Mouse (Mus musculus): Measurements from ENCODE around the gene Sept11. TPM values are rescaled to one million over a fixed set of nuclear protein-coding genes. Genes with fewer than 3 reads are reported as not detected.

Gene Sept11
- polyA plus RNA-seq, 1 experiment, result 171 TPM

- Histone ChIP-seq H3K4me3 (ENCODE audit: insufficient read depth, low read depth, low read length) (no peak overlapping the region), H3K4me1 (ENCODE audit: control insufficient read depth, insufficient read depth, low read length) (no peaks in the 10 kb centered on the region), H3K27ac (ENCODE audit: insufficient read depth, low read depth, low read length) (no peak overlapping the region)
- WGBS, result 94% methylated on average over 1 of the region's 1 CpGs
- TF ChIP-seq POLR2A (IDR thresholded peaks at IDR 0.05; ENCODE audit: insufficient read depth, low read depth, low read length), result no peak
- TF ChIP-seq CTCF (IDR thresholded peaks at IDR 0.05; ENCODE audit: insufficient read depth, low read depth, low read length), result no peak
Observed at GRCm38 (mm10) chr5:93201181-93201580, 107.9 kb downstream of the Sept11 start.

DNA sequence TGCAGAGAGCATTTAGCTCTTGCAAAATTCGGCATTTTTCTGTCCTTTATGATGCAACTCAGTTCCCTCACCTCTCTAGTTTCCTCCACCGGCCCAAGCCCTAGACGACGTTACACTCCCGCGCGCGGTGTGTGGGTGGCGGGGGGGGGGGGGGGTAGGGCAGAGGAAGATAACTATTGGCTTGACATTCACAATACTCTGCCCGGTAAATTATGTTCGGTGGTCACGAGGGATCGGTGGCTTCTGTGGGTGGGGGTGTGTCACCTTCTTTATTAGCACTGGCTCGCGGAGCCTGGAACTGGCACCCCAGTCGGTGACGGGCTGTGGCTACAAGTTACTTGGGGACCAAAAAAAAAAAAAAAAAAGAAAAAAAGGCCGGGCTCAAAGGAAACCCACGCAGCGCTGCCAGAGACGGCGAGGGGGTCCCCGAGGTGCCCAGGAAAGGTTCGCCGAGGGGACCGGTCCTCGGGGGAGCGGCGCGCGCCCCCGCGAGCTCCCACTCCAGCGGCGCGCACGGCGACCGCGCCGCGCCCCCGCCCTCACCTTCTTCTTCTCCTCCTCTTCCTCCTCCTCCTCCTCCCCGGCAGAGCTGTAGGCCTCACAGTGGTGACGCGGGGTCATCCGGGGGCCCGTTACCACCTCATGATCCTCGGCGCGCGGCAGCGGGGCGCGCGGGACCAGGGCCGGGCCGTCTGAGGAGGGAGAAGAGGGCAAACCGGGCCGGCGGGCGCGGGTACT lies 112.3 kb downstream of the Sept11 start:
- Histone ChIP-seq H3K4me3 (ENCODE audit: insufficient read depth, low read depth, low read length) (peak overlapping the region; percentile 61), H3K4me1 (ENCODE audit: control insufficient read depth, insufficient read depth, low read length) (no peaks in the 10 kb centered on the region), H3K27ac (ENCODE audit: insufficient read depth, low read depth, low read length) (peak overlapping the region; percentile 63; the same call in 1 of the 2 replicates)
- TF ChIP-seq CTCF (IDR thresholded peaks at IDR 0.05; ENCODE audit: insufficient read depth, low read depth, low read length) (no peak), POLR2A (IDR thresholded peaks at IDR 0.05; ENCODE audit: insufficient read depth, low read depth, low read length) (no peak)
- under 1% methylated on average over 63 of the region's 63 CpGs for WGBS

GRCm38 (mm10) chr5:93206109-93207005 lies 113.1 kb downstream of the Sept11 start, which contains the start of the genes Ccni and 2010109A12Rik:
Gene Ccni (minus strand): TSS chr5:93206495.
Gene 2010109A12Rik (plus strand): TSS chr5:93206518.
- Histone ChIP-seq H3K27ac (ENCODE audit: insufficient read depth, low read depth, low read length) (peak within 1 kb of the TSS; percentile 97), H3K4me3 (ENCODE audit: insufficient read depth, low read depth, low read length) (peak within 1 kb of the TSS; percentile 61), H3K4me1 (ENCODE audit: control insufficient read depth, insufficient read depth, low read length) (no peaks in the 10 kb centered on the region)
- under 1% methylated on average over 79 of the region's 79 CpGs for WGBS
- peak; percentile 70 for TF ChIP-seq POLR2A (IDR thresholded peaks at IDR 0.05; ENCODE audit: insufficient read depth, low read depth, low read length)
- no peak for TF ChIP-seq CTCF (IDR thresholded peaks at IDR 0.05; ENCODE audit: insufficient read depth, low read depth, low read length)

DNA sequence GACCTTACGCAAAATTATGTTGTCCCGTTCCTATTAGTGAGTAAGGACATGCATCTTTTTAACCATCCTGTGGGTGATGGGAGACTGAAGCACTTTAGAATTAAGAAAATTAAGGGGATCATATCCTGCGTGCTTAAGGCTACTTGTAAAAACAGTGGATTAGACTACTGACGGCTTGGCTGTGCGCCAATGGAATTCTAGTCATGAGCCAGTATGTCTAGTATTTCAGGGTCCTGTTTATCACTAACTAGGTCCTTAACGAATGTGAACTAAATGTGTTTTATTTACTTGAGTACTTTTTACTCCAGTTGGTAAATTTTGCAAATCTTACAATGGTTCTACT lies 113.7 kb downstream of the Sept11 start:
- TF ChIP-seq CTCF (IDR thresholded peaks at IDR 0.05; ENCODE audit: insufficient read depth, low read depth, low read length) (no peak), POLR2A (IDR thresholded peaks at IDR 0.05; ENCODE audit: insufficient read depth, low read depth, low read length) (no peak)
- WGBS, result 0% methylated on average over 6 of the region's 6 CpGs
- H3K27ac ChIP-seq (ENCODE audit: insufficient read depth, low read depth, low read length), result peak overlapping the region; percentile 87
- peak overlapping the region; percentile 61 for H3K4me3 ChIP-seq (ENCODE audit: insufficient read depth, low read depth, low read length)
- H3K4me1 ChIP-seq (ENCODE audit: control insufficient read depth, insufficient read depth, low read length), result no peaks in the 10 kb centered on the region

DNA sequence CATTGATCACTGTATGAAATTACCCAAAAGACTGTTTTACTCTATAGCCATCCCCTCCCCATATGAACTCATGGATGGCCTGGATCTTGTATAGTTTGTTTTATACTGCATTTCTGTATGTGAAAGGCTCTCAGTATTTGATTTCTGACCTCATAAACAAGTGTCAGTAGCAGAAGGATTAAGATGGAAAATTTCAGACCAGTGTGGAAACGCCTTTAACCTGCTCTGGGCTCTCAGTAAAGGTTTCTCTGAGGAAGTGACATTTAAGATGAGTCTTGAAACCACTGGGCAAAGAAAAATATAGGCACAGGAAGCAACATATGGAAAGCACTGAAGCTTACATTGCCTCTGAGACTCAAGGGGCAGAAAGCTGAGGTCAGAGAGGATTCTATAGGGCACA lies 114.3 kb downstream of the Sept11 start:
- no peak overlapping the region for H3K4me3 ChIP-seq (ENCODE audit: insufficient read depth, low read depth, low read length)
- TF ChIP-seq POLR2A (IDR thresholded peaks at IDR 0.05; ENCODE audit: insufficient read depth, low read depth, low read length), result no peak
- no peak for TF ChIP-seq CTCF (IDR thresholded peaks at IDR 0.05; ENCODE audit: insufficient read depth, low read depth, low read length)
- 87% methylated on average over 1 of the region's 1 CpGs for WGBS
- H3K27ac ChIP-seq (ENCODE audit: insufficient read depth, low read depth, low read length), result no peak overlapping the region
- H3K4me1 ChIP-seq (ENCODE audit: control insufficient read depth, insufficient read depth, low read length), result no peaks in the 10 kb centered on the region

- 83% methylated on average over 3 of the region's 3 CpGs for WGBS
- no peak for TF ChIP-seq CTCF (IDR thresholded peaks at IDR 0.05; ENCODE audit: insufficient read depth, low read depth, low read length)
Observed at GRCm38 (mm10) chr5:93218375-93218774, 125.1 kb downstream of the Sept11 start.

GRCm38 (mm10) chr5:93221661-93222060 lies 128.4 kb downstream of the Sept11 start:
- WGBS, result 39% methylated on average over 3 of the region's 3 CpGs
- H3K4me3 ChIP-seq (ENCODE audit: insufficient read depth, low read depth, low read length), result no peak overlapping the region
- no peak overlapping the region for H3K27ac ChIP-seq (ENCODE audit: insufficient read depth, low read depth, low read length)
- no peaks in the 10 kb centered on the region for H3K4me1 ChIP-seq (ENCODE audit: control insufficient read depth, insufficient read depth, low read length)
- TF ChIP-seq CTCF (IDR thresholded peaks at IDR 0.05; ENCODE audit: insufficient read depth, low read depth, low read length), result no peak
- TF ChIP-seq POLR2A (IDR thresholded peaks at IDR 0.05; ENCODE audit: insufficient read depth, low read depth, low read length), result no peak

More at GRCm38 (mm10) chr5:93218375-93218774, 125.1 kb downstream of the Sept11 start:
- Histone ChIP-seq H3K27ac (ENCODE audit: insufficient read depth, low read depth, low read length) (no peak overlapping the region), H3K4me3 (ENCODE audit: insufficient read depth, low read depth, low read length) (no peak overlapping the region), H3K4me1 (ENCODE audit: control insufficient read depth, insufficient read depth, low read length) (no peaks in the 10 kb centered on the region)

DNA sequence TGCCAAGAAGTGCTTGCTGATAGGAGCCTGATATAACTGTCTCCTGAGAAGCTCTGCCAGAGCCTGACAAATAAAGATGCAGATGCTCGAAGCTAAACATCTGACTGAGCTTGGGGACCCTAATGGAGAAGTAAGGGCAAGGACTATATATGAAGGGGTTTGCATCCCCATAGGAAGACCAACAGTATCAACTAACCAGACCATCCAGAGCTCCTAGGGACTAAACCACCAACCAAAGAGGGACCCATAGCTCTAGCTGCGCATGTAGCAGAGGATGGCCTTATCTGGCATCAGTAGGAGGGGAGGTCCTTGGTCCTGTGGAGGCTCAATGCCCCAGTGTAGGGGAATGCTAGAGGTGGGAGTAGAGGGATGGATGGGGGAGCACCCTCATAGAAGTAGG lies 131.3 kb downstream of the Sept11 start:
- Histone ChIP-seq H3K27ac (ENCODE audit: insufficient read depth, low read depth, low read length) (no peak overlapping the region), H3K4me1 (ENCODE audit: control insufficient read depth, insufficient read depth, low read length) (no peaks in the 10 kb centered on the region), H3K4me3 (ENCODE audit: insufficient read depth, low read depth, low read length) (no peak overlapping the region)
- 75% methylated on average over 2 of the region's 2 CpGs for WGBS
- TF ChIP-seq POLR2A (IDR thresholded peaks at IDR 0.05; ENCODE audit: insufficient read depth, low read depth, low read length) (no peak), CTCF (IDR thresholded peaks at IDR 0.05; ENCODE audit: insufficient read depth, low read depth, low read length) (no peak)

Other genes with a start within 250 kb of the Sept11 start
- not detected in 2 replicates for gene Sowahb, start 48.4 kb upstream of the Sept11 start, polyA plus RNA-seq (2012; ENCODE audit: insufficient read depth, insufficient read length, low replicate concordance, missing spikeins)
- gene Ccni, start 113.1 kb downstream of the Sept11 start, polyA plus RNA-seq (2012; ENCODE audit: insufficient read depth, insufficient read length, low replicate concordance, missing spikeins), result not detected in 2 replicates
- not detected in 2 replicates for gene 2010109A12Rik, start 113.1 kb downstream of the Sept11 start, polyA plus RNA-seq (2012; ENCODE audit: insufficient read depth, insufficient read length, low replicate concordance, missing spikeins)
- gene Ccng2, start 173.8 kb downstream of the Sept11 start, polyA plus RNA-seq (2012; ENCODE audit: insufficient read depth, insufficient read length, low replicate concordance, missing spikeins), result not detected in 2 replicates

Measured in olfactory bulb, adult 2 months (tissue).